Mouse (Mus musculus) heart, adult 2 months (tissue): Measurements from ENCODE around the gene Tmem39a. TPM values are rescaled to one million over a fixed set of nuclear protein-coding genes. Genes with fewer than 3 reads are reported as not detected.

Experiments
- DNase-seq, 2 experiments: peaks; one replicate each; pipeline ENCODE4 v3.0.0; 2021
- H3K27ac ChIP-seq: fragments of 200-600 bp; 2 replicates; pipeline ENCODE4 v1.8.1; 2022
- H3K27me3 ChIP-seq: fragments of 200-500 bp; 2 replicates; pipeline ENCODE4 v1.6.1; 2012; ENCODE audit warnings: mild to moderate bottlenecking, low read length, inconsistent platforms, mixed read lengths; ENCODE audit not compliant: control insufficient read depth, insufficient read depth
- H3K36me3 ChIP-seq: fragments of 200-500 bp; 2 replicates; pipeline ENCODE4 v1.6.1; 2012; ENCODE audit warnings: low read length, inconsistent platforms; ENCODE audit not compliant: control insufficient read depth, insufficient read depth
- H3K4me1 ChIP-seq: fragments of 200-500 bp; 2 replicates; pipeline ENCODE4 v1.6.1; 2011; ENCODE audit warnings: low read length; ENCODE audit not compliant: control insufficient read depth, insufficient read depth
- H3K4me3 ChIP-seq: fragments of 200-600 bp; 2 replicates; pipeline ENCODE4 v1.8.1; 2022
- H3K79me2 ChIP-seq: fragments of 200-500 bp; replicated peaks from 2 replicates; pipeline ENCODE4 v1.6.1; 2012; ENCODE audit warnings: mild to moderate bottlenecking, inconsistent platforms, low read length, moderate library complexity, mixed read lengths; ENCODE audit not compliant: control insufficient read depth, insufficient read depth
- H3K9ac ChIP-seq: fragments of 200-500 bp; 2 replicates; pipeline ENCODE4 v1.6.1; 2012; ENCODE audit warnings: low read depth, mild to moderate bottlenecking, control low read depth, inconsistent platforms, low read length, mixed read lengths
- CTCF ChIP-seq: fragments of 200-600 bp; IDR thresholded peaks from 2 replicates; pipeline ENCODE4 v1.8.1; 2022; ENCODE audit warnings: antibody characterized with exemption, mild to moderate bottlenecking, moderate library complexity
- EP300 ChIP-seq: fragments of 200-500 bp; IDR thresholded peaks from 2 replicates; pipeline ENCODE4 v1.6.1; 2011; ENCODE audit warnings: low read depth, low read length, control low read depth; ENCODE audit not compliant: insufficient read depth
- POLR2A ChIP-seq: fragments of 200-500 bp; IDR thresholded peaks from 2 replicates; pipeline ENCODE4 v1.6.1; 2011; ENCODE audit warnings: mild to moderate bottlenecking, low read depth, low read length, control low read depth; ENCODE audit not compliant: insufficient read depth
- WGBS: fragments of 180-500 bp; shearing (Covaris S2); methylation state at CpG from one replicate; pipeline ENCODE4 v1.1.7; 2018; 5-methylcytosine and 5-hydroxymethylcytosine counted together
- intact Hi-C: fragments of 180-260 bp; cut with DNase I; formaldehyde crosslinking; loops from one replicate; pipeline ENCODE4 v1.15.1; 2025
- polyA plus RNA-seq: library from polyadenylated mRNA; depleted of rRNA; stranded (reverse); fragments of >200 nt; gene quantifications from 2 replicates; pipeline ENCODE4 v1.2.3, GENCODE M21; 2012
- total RNA-seq, 2 experiments: library from RNA; stranded (reverse); gene quantifications; 2 replicates each; pipeline ENCODE4 v1.2.3; 2021

Gene Tmem39a
- total and polyA plus RNA-seq, 3 experiments = 18.3 to 45.3 (median 21.8) TPM

GRCm38 (mm10) chr16:38584761-38585160 is 26.3 kb downstream of the Tmem39a start:
- no peak overlapping the region for H3K27ac ChIP-seq
- WGBS = 84% methylated on average over 7 of the region's 7 CpGs
- peaks cover 3% of the 10 kb centered on the region for H3K4me1 ChIP-seq
- DNase-seq = no peak
- no peaks in the 10 kb centered on the region for H3K79me2 ChIP-seq
- H3K4me3 ChIP-seq = no peak overlapping the region
- no peaks in the 10 kb centered on the region for H3K27me3 ChIP-seq
- H3K9ac ChIP-seq = no peak overlapping the region
- no peak for TF ChIP-seq POLR2A
- TF ChIP-seq EP300 = no peak
- no peak for TF ChIP-seq CTCF
- intact Hi-C loops = no loop called here
- H3K36me3 ChIP-seq = peaks cover 13% of the 10 kb centered on the region

GRCm38 (mm10) chr16:38585186-38585585 is 26.7 kb downstream of the Tmem39a start:
- no peak overlapping the region for H3K27ac ChIP-seq
- H3K4me1 ChIP-seq = peaks cover 3% of the 10 kb centered on the region
- H3K4me3 ChIP-seq = no peak overlapping the region
- intact Hi-C loops = no loop called here
- no peaks in the 10 kb centered on the region for H3K27me3 ChIP-seq
- H3K9ac ChIP-seq = no peak overlapping the region
- 80% methylated on average over 5 of the region's 5 CpGs for WGBS
- TF ChIP-seq CTCF (no peak), EP300 (no peak), POLR2A (no peak)
- no peaks in the 10 kb centered on the region for H3K79me2 ChIP-seq
- DNase-seq = no peak
- H3K36me3 ChIP-seq = peaks cover 13% of the 10 kb centered on the region

- 56% methylated on average over 5 of the region's 5 CpGs for WGBS
- Histone ChIP-seq H3K4me3 (no peak overlapping the region), H3K27ac (no peak overlapping the region), H3K27me3 (no peaks in the 10 kb centered on the region), H3K36me3 (peaks cover 14% of the 10 kb centered on the region), H3K4me1 (peaks cover 5% of the 10 kb centered on the region), H3K9ac (no peak overlapping the region), H3K79me2 (no peaks in the 10 kb centered on the region)
- intact Hi-C loops = no loop called here
- TF ChIP-seq EP300 = no peak
- DNase-seq = no peak
Measured at GRCm38 (mm10) chr16:38587163-38587562, 28.7 kb downstream of the Tmem39a start.

- no peak overlapping the region for H3K9ac ChIP-seq
- no peak for TF ChIP-seq CTCF
- no peak for TF ChIP-seq EP300
- no peak for TF ChIP-seq POLR2A
- peaks cover 14% of the 10 kb centered on the region for H3K36me3 ChIP-seq
- H3K27me3 ChIP-seq = no peaks in the 10 kb centered on the region
- WGBS = 66% methylated on average over 4 of the region's 4 CpGs
- H3K79me2 ChIP-seq = no peaks in the 10 kb centered on the region
- intact Hi-C loops = no loop called here
- no peak overlapping the region for H3K27ac ChIP-seq
- no peak overlapping the region for H3K4me3 ChIP-seq
- H3K4me1 ChIP-seq = peaks cover 7% of the 10 kb centered on the region
- no peak for DNase-seq
Measured at GRCm38 (mm10) chr16:38587572-38587971, 29.1 kb downstream of the Tmem39a start.

GRCm38 (mm10) chr16:38591506-38591905 is 33.0 kb downstream of the Tmem39a start:
- no peaks in the 10 kb centered on the region for H3K79me2 ChIP-seq
- DNase-seq = no peak
- no peak overlapping the region for H3K9ac ChIP-seq
- no peak overlapping the region for H3K4me3 ChIP-seq
- peaks cover 13% of the 10 kb centered on the region for H3K36me3 ChIP-seq
- H3K27me3 ChIP-seq = no peaks in the 10 kb centered on the region
- H3K4me1 ChIP-seq = peaks cover 9% of the 10 kb centered on the region
- TF ChIP-seq POLR2A (no peak), EP300 (no peak), CTCF (peak; percentile 44)
- peak overlapping the region; percentile 64 for H3K27ac ChIP-seq
- WGBS = 36% methylated on average over 3 of the region's 3 CpGs
- intact Hi-C loops = no loop called here

- intact Hi-C loops = no loop called here
- Histone ChIP-seq H3K79me2 (no peaks in the 10 kb centered on the region), H3K9ac (no peak overlapping the region), H3K36me3 (peaks cover 8% of the 10 kb centered on the region), H3K4me1 (peaks cover 9% of the 10 kb centered on the region), H3K4me3 (no peak overlapping the region), H3K27ac (peak overlapping the region; percentile 70), H3K27me3 (no peaks in the 10 kb centered on the region)
- WGBS = 56% methylated on average over 12 of the region's 12 CpGs
- DNase-seq = peak in 1 of 2 experiments; percentile 44
- TF ChIP-seq POLR2A (peak; percentile 19; the same call in 1 of the 2 replicates), CTCF (no peak)
Measured at GRCm38 (mm10) chr16:38592026-38592678, 33.7 kb downstream of the Tmem39a start.
